Mouse (Mus musculus) liver, adult 2 months (tissue): Measurements from ENCODE around the gene Hadh.

ENCODE experiments used
- CTCF ChIP-seq: fragments of 200-500 bp; IDR thresholded peaks from 2 replicates; pipeline ENCODE4 v1.5.1; 2011; ENCODE audit warnings: low read depth, low read length, control low read depth
- POLR2A ChIP-seq: fragments of 200-500 bp; IDR thresholded peaks from 2 replicates; pipeline ENCODE4 v1.6.1; 2011; ENCODE audit warnings: low read length, control low read depth; ENCODE audit not compliant: insufficient read depth; ENCODE audit errors: extremely low read depth

DNA sequence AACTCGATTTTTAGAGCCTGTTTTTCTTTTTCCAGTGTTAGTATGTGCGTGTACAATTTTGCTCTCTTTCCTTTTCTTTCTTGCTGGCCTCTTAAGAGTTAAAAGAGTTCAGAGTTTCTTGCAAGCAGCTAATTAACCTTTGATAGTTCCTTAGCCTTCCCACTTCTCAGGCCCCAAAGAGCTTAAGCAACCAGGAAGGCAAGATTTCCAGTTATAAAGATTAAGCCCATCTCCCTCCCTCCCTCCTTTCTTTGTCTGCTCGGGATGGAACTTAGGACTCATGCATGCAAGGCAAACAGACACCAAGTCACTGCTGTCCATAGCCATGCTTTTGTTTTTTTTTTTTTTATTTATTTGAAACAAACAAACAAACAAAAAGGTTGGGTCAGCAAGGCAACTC is 21.1 kb upstream of the Hadh start:
- TF ChIP-seq POLR2A (no peak), CTCF (no peak)
